Mouse (Mus musculus) hindlimb bud, embryonic 11.5 days (tissue): ENCODE results near the gene Oxgr1.
"Not testable (repeated sequence)": the region's sequence is repeated elsewhere in the genome, so short reads cannot be mapped to it uniquely, and the experiment has no call there.

Source experiments
- DNase-seq: peaks from one replicate; pipeline ENCODE4 v3.0.0-alpha.2; 2012; ENCODE audit warnings: low read depth, low spot score; ENCODE audit errors: extremely low spot score

Oxgr1 gene

DNA sequence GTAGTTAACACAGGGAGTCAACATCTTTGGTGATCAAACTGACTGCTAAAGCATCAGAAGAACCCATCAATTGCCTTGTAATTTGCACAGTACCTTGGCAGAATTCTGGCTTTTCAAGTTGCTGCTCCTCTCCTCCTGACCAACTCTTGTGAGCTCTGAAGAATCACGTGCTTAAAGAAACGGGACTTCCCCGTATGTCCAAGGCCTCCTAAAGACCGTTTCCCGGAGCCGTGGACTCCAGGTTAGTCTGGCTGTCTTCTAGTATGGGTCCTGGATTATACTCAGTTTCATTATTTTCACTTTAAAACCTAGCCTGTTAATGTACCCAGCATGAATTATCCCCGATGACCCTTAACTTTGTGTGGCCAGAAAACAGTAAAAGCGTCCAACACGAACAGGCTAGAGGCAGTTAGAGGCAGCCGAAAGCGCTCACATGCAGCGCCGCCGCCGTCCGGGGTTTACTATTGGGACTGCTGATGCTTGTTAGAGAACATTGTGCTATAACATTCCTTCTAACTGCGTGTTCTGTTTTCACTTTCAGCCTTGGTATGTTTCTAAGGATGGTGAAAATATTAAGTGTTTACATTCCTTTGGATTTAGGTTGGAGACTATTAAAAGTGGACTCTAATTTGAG, at the start of gene Oxgr1:
TSS of gene Oxgr1 (minus strand) at position 249 of the 634 bp plus-strand sequence.
- no peak for DNase-seq

DNA sequence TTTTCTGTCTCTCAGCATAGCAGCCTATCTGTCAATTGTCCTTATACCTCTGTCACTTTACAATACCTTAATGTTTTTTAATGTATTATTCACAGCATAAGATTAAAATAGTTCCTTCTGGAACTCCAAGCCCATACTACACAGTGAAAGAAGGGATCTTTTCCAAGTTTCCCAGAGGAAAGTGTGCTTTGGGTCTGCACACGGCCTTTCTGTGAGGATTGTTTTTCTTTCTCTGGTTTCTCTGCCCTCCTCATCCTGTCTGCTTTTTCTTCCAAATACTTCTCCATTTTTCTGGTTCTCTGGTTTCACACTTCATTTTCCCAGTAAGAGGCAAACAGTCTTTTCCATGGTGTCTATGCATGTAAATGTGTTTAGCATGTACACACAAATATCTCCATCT, 48.2 kb upstream of the Oxgr1 start:
- no peak for DNase-seq

DNA sequence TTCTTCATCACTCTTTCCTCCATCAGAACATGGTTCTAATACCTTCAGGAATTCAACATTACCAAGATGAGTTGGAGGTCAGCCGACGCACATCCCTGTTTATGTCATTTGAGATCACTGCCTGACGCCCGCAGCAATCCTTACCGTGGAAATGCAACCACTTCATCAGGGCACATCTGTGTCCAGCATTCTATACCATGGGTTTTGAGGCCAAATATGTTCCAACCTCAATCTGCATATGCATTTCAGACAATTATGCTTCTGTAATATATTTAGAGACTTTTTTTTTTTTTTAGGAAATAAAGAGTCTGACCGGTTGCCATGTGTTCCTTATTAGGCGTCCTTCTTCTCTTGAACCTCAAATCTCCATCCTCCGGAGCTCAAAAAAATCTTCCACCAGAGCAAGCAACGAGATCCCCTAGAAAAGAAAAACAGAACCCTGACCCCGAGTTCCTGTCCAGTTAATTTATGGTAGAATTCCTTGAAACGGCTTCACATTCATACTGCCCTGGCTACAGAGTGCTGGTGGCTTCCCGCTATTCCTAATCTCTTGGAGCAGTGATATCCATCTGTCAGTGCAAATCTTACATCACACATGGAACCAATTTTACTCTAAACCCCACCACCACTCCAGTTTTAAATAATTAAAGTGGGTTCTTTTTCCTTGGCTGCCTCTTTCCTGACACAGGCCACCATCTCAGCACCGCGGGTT, 47.6 kb upstream of the Oxgr1 start:
- DNase-seq = no peak

DNA sequence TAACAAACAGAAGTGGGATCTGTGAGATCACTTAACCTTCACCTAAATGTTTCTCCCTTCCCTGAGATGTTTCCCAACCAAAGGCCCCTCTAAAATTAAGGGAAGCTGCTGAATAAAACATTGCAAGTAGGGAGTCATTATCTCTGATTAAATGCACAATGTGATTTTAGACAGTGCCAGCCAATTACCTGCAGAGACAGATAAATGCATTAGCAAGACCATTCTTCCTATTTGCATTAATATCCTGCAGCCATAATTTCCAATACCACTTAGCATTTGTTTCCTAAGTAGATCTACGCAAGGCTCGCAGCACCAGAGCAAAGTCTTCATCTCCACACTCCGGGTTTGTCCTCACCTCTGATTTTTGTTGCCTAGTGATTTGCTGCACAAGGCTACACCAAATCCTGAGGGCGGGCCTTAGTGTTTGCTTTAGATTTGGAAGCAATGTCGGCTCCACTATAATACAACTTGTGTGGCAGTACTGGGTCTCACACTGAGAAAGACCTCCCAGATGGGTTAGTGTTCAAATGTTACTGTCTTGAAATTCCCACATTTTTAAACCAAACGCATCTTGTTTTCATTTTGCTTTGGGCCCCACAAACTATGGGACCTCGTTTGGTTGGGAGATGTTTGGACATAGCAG, 46.9 kb upstream of the Oxgr1 start:
- no peak for DNase-seq

DNA sequence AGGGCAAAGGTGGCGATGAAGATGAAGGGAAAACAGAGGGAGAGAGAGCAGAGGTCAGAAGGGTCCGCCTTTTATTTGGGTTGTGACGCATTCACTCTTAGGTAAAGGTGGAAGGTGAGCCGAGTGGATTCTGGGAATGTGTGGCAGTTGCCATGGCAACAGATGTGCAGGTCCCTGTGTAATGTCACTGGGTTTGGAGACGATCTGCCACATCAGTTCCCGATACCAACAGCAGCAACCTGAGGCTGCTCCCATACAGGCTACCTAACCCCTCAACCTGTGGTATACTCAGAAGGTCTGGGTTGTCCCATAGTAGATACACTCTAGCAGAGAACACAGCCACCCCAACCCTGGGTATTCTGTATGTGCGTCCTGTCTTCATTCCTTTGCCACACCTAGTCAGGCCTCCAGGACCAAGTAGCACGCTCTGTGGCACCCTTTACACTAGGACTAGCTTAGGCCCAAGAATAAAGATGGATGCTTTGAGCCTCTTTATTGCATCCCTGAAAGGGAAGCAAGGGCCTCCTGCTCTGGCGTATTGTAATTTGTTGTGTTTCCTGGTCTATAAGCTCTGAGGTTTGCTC, 41.9 kb upstream of the Oxgr1 start:
- DNase-seq = no peak

DNA sequence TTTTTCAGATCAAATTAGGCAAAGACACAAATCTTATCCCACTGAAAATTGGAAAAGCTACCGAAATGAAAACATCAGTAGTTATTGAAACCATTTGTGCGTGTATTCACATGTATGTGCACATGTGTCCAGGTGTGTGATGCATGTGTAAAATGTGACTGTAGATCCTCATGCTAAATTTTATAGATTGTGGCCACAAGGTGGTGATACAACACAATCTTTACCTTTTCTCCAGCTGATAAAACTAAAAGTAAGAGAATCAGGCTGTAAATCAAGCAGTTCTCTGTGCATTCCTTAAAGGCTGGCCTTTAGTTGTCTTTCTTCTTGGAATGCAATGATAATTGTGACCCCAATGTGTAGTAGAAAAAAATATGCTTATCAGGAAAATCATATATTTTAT, 34.0 kb upstream of the Oxgr1 start:
- no peak for DNase-seq

DNA sequence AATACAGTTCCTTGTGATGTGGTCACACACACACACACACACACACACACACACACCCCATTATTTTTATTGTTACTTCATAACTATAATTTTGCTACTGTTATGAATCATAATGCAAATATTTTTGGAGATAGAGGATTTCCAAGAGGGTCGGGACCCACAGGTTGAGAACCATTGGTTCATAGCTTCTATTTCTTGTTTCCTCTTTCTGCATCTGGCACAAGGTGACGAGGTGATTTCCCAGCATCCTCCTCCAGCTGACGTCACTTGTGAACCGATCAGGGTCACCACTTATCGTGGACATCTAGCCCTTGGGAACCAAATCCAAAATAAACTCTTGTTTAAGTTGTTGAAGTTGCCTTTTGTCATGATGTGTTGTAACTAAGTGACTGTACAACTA, 33.5 kb upstream of the Oxgr1 start:
- no peak for DNase-seq

DNA sequence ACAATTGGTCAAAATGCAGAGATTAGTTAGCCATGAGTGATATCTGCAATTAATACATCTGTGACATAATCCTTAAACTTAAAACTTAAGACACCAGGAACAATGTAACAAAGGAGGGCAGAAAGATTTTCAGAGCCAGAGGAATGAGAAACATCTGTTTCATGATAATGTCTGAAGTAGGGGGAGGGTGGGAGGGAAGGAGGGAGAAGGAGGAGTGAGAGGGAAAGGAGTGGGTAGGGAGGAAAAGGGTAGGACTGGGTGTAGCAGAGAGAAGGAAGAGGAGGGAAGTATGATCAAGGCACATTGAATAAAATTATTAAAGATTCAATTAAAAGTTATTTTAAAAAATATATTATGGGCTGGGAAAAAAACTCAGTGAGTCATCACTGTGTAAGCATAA, 32.0 kb upstream of the Oxgr1 start:
- no peak for DNase-seq

DNA sequence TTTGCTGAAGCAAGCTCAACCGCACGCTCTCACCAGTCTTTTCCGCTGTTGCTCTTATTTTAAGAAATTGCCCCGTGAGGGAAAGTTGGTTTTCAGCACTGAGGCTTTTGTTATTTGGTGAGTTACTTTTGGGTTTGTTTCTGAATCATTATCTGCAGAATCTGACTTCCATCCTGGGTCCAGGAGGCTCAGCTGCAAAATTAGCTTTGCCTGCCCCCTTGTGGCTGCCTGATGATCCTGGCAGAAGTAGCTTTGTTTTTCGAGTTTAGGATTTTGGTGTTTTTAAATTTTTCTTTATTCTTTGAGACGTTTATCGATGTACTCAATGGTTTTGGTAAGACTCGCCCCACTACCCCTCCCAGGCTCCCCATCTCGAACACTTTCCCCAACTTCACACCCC, 18.9 kb upstream of the Oxgr1 start:
- DNase-seq = no peak

DNA sequence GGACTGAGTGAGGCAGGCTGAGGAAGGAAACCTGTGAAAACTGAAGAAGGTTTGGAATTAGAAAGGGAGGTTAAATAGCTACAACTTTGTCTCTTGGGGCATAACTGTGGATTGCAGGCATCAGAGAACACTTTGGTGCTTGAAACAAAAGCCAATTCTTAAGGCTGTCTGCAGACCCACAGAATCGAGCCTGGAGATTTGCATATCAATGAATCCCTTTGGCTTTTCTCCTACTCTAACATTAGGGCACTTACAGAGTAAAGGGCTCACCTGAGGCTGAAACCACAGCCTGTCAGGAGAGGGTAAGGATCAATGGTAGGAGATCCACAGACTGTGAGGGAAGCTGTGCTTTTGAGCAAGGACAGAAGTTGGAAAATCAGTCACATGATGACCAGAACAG, 8.8 kb downstream of the Oxgr1 start:
- no peak for DNase-seq

DNA sequence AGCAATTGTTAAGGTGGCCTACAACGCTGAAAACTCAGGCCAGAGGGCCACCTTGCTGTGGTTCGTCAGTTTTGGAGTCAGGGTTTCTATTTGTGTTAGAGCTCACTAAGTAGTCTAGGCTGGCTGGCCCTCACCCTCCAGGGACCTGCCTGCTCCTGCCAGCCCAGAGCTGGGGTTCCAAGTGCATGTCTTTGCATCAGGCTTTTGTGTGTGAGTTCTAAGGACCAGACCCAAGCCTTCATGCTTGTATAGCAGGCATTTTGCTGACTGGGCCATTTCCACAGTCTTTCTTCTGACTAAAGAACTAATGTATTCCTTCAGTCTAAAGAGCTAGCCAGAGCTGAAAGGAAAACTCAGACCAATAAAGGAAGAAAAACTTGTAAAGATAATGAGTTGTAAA, 22.3 kb downstream of the Oxgr1 start:
- no peak for DNase-seq

DNA sequence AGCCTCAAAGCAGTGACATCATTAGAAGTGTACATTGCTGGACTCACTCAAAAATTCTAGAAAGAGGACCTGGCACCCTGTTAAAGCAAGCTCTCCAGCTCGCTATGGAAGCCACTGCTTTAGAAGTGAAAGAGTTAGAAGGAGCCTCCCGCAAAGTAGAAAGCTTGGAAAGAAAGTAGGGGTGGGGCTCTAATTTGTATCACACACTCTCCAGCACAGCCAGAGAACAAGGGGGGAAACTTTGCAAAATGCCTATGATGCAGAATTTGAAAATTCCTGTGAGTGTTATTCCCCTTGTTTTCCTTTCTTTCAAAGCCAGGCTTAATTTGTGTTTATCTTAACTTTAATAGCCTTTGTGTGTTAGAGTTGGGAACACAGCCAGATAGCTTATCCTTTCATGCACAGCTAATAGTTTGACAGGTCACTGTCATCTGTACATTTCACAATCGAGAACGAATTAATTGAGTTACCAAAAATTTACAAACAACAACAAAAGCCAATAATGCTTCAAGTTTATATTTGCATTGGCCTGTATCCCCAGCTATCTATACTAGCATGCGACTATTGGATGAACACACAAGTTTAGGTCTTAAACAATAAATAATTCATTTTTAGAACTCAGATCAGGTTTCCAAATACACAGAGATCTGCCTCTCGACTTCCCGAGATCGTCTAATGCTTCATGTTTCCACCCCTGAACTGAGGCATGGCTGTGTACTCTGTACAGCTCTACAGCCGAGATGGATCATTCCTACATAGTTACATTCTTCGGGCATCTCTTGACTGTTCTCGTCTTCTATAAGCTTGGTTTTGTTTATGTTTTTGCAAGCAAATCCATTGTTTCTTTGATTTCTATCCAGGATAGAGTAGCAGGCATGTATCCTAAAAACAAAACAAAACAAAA, 32.0 kb downstream of the Oxgr1 start:
- DNase-seq = no peak

DNA sequence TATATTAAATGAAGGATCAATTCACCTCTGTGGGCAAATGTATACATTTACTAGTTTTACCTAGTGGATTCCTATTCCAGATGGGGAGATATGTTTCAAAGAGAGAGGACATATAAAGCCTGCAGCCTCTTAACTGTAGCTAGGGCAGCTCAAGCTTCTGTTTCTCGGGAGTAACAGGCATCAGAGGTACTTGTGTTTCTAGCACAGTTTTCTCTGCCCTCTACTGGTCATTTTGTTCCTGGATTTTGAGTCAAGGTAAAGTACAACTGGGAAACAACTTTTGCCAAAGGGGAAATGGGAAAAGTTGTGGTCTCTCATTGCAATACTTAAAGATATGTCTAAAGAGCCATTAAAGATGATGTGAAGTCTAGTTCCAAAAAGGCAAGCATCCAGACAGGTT, 37.1 kb downstream of the Oxgr1 start:
- no peak for DNase-seq

DNA sequence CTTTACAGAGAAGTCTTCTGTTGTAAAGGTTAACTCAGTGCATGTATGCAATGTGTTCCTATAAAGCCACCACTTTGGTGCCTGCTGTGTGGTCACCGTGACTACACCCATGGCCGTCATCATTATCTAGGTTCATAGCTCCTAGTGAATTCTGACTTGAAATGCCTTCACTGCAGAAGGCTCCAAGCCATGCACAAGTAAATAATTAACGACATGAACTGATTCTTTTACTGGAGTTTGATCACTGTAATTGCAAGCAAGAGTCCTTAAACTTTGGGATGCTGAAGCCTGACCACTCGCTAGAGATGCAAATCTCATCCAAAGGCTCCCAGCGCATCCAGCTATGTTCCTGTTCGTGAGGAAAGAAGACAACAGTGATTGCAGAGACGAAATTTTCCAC, 38.6 kb downstream of the Oxgr1 start:
- no peak for DNase-seq

DNA sequence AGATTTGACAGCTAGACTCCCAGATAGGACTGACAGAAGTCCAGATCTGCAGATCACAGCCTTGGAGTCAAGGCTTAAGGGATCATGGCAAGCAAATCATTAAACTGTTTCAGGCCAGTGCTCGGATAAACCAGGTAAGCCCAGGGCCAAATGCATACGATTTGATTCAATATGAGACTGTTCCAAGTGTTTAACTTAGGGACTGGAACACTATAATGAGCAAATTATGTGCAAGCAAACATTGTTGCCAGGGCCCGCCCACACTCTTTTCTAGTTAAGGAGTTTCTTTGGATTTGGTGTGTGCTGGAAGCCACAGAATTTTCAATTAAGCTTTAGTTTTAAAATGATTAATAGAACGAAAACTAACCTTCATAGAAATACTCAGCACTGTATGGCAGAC, 39.6 kb downstream of the Oxgr1 start:
- no peak for DNase-seq

DNA sequence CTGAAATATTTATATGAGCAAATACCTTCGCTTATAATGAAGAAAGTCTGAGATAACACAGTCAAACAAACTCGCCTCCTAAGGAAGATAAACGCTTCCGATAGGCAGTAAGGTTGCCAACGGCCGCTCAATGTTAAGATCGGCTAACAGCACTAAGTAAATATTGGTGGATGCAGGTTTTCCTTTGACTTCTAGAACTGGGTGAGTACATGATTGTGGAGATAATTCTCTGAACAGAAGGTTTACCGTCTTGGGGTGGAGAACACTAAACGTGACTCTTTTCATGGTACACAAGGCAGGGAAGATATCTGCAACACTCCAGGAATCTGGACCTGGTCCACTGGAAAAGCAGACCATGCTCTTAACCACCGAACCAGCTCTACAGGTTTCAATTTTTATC, 52.6 kb downstream of the Oxgr1 start:
- DNase-seq = no peak

DNA sequence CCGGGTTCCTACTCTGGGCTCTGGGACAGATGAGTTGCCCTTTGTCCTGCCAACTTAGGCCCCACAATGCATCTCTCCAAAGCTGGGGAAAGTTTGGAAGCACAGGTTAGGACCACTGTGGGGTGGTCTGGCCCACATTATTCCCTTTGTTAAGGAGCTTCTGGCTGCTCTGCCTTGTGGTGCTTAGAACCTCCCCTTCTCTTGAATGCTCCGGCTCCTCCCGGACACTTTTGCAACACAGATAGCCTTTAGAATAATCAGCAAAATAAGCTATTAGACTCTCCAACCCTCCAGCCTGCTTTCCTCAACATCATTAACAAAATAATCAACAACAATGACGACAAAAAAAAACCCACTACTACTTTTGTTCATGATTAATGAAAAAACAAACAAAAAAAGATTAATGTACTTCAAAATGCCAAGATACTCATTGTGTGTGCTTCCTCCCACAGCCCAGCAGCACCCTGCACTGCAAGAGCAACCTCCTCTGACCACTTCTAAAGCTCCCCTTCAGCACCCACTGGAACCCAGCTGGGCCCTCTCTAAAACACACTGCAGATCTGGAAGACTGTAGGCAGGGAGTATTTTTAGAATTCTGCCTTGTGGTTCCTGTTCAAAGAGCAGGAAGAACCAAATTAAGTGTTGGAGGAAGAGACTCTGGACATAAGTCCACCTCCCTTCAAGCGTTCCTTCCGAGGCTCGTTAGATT, 53.1 kb downstream of the Oxgr1 start:
- DNase-seq = no peak

DNA sequence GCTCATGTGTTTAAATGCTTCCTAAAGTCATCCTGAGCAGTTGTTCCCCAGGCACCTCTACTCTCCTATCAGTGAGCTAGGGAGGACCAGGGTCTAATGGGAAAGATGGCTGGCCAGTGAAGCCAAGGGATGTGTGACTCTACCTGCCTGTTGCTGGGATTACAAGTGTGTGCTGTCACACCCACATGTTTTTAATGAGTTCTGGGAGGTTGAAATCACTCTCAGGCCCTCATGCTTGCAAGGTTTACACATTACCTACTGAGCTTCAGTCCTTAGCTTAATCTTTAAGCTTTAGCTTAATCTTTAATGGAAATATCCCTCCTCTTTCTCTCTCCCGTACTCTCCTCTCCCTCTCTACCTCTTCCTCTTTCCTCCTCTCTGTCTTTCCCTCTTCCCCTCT, 55.0 kb downstream of the Oxgr1 start:
- DNase-seq = no peak

DNA sequence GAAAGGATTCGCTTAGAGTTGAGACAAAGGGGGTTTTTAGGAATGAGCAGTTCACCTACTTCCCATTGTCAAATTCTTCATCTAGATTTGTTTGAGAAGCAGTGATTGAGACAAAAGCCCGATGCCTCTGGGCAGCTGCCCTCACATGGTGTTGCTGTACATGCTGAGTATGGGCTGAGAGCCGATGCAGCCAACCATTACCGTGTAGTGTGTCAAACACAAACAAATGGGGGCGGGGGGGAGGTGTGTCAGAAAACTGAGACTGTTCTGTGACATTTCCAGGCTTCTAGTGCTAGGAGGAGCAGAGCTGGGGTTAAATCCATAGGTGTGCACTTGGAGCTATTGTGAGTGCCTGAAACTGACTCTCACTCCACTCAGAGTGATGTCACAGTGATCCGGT, 55.5 kb downstream of the Oxgr1 start:
- no peak for DNase-seq

DNA sequence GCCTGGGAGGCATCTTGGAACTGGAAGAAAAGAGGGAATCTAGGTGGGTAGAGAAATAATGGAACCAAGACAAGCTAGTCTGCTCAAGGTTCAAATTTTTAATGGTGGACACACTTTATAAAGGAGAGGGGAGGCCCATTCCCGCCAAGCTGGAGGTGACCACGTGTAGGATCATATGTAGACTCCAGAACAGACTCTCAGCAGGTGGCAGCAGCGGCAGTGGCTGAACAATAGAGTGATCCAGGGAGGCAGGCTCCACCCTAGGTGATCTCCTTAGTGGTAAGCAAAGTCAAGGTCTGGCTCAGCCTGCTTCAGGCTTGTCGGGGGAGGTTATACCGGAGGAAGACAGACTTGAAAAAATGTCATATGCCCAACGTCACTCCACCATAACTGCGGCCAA, 55.9 kb downstream of the Oxgr1 start:
- DNase-seq = not testable (repeated sequence)

DNA sequence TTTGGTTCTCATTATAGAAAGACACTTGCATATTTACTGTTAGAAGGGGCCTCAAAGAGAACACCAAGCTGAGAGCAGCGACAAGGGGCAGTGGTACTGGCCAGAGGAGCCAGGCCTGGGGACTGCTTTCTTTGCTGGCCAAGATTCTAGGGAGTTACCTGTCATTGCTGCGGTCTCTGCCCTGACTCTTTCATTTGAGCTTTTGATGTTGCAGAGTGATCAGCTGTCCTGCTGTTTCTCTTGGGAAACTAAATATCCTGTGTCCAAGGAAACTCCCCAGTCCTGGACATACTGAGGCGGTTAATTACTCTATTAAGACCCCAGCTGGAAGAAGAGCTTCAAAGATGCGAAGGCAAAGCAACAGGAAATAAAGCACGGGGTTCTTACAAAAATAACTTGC, 60.9 kb downstream of the Oxgr1 start:
- DNase-seq = no peak
